Mouse (Mus musculus): Measurements from ENCODE around the gene Rps5. TPM values are rescaled to one million over a fixed set of nuclear protein-coding genes. Genes with fewer than 3 reads are reported as not detected.
"Not testable (repeated sequence)": the region's sequence is repeated elsewhere in the genome, so short reads cannot be mapped to it uniquely, and the experiment has no call there.

Rps5 gene
- polyA plus RNA-seq, 1 experiment from 2014 or later, result 260 TPM

DNA sequence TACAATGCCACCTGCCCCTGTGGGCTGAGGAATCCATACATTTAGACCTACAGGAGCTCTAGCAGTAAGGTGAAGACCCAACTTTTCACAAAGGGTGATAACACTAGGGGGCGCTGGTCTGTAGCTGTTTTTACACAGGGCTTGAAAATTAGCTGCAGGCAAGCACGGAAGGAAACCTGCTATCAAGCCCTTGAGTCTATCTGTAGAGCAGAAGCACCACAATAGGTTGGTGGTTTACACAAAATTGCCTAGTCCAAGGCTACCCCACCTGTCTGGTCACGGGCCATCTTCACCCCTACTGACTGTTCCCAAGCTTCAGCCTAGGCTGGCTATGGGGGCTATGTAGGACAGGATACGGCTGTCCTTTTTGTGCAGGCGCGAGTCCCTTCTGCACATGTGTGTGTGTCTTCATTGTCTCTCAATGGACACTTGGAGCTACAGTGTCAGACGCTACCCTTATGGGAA is 12.6 kb upstream of the Rps5 start:
- WGBS (ENCODE audit: missing documents), result 28% methylated on average over 7 of the region's 7 CpGs
- peaks cover 31% of the 10 kb centered on the region for H3K36me3 ChIP-seq (ENCODE audit: inconsistent target)
- no peaks in the 10 kb centered on the region for H3K79me2 ChIP-seq (ENCODE audit: inconsistent target)
- H3K4me3 ChIP-seq (ENCODE audit: inconsistent target), result peak overlapping the region; percentile 50
- peak overlapping the region; percentile 61 for H3K27ac ChIP-seq

DNA sequence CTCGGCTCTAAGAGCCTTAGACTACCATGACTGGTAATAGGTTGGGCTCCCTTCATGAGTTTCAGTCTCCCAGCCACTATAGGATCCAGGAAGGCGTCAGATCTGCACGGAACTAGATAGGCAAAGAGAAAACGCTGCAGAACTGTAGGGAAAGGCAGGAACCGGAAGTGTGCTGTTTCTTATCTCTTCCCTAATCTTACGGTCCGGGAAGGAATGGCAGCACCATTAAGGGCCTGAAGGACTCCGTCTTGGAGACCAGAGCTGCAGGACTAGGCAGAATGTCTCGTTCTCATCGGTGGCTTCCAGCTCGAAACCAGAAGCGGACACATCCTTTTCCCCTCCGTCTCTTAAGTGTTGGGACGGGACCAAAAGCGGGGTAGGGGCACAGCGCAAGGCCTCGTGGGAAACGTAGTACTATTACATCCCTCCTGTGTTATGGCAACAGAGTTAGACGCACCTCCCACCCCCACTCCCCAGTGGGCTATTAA is 11.9 kb upstream of the Rps5 start:
- Histone ChIP-seq H3K36me3 (ENCODE audit: inconsistent target) (peaks cover 31% of the 10 kb centered on the region), H3K27ac (peak overlapping the region; percentile 61), H3K79me2 (ENCODE audit: inconsistent target) (no peaks in the 10 kb centered on the region), H3K4me3 (ENCODE audit: inconsistent target) (peak overlapping the region; percentile 50)
- WGBS (ENCODE audit: missing documents), result 3% methylated on average over 19 of the region's 19 CpGs

DNA sequence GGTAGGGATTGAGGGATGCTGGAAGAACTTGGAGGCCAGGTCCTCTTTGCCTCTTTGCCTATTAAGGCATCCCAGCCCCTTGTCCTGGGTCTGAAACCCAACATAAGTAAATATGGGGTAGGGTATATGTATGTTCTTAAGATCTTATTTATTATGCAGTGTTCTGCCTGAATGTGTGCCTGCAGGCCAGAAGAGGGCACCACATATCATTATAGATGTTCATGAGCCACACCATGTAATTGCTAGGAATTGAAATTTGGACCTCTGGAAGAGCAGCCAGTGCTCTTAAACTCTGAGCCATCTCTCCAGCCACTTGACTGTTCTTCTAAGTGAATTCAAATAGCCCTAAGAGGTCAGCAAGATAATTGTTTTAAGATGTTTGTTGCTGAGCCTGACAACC is 8.5 kb upstream of the Rps5 start:
- H3K4me3 ChIP-seq (ENCODE audit: inconsistent target), result no peak overlapping the region
- H3K36me3 ChIP-seq (ENCODE audit: inconsistent target), result no peaks in the 10 kb centered on the region
- H3K27ac ChIP-seq, result no peak overlapping the region
- H3K79me2 ChIP-seq (ENCODE audit: inconsistent target), result no peaks in the 10 kb centered on the region

DNA sequence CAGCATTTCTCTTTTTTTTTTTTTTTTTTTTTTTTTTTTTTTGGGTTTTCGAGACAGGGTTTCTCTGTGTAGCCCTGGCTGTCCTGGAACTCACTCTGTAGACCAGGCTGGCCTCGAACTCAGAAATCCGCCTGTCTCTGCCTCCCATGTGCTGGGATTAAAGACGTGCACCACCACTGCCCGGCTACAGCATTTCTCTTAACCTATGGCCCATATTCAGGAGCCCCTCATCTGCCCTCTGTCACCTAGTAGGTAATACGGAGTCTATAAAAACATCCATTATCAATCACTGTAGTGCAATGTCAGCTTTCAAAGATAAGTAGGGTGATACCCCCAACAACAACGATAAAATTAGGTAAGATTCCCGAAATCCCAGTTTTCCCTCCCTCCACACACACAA is 1.6 kb upstream of the Rps5 start:
- H3K4me3 ChIP-seq (ENCODE audit: inconsistent target); H3K27ac ChIP-seq: not testable (repeated sequence)
- peaks cover 22% of the 10 kb centered on the region for H3K79me2 ChIP-seq (ENCODE audit: inconsistent target)
- H3K36me3 ChIP-seq (ENCODE audit: inconsistent target), result peaks cover 22% of the 10 kb centered on the region
- 84% methylated on average over 7 of the region's 8 CpGs for WGBS (ENCODE audit: missing documents)

DNA sequence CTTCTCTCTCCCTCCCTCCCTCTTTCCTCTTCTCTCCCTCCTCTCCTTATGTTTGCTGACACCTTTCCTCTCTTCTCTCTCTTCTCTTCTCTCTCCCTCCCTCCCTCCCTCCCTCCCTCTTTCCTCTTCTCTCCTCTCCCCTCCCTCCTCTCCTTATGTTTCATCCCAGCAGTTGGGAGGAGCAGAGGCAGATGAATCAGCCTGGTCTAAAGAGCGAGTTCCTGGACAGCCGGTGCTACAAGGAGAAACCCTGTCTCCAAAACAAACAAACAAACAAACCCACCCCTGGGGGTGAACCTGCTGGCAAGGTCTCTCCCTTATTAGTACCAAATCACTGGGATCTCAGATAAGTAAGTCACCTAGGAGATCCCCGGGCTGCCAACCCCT is 779 bp upstream of the Rps5 start:
- Histone ChIP-seq H3K36me3 (ENCODE audit: inconsistent target) (peaks cover 30% of the 10 kb centered on the region), H3K27ac (peak overlapping the region; percentile 89), H3K4me3 (ENCODE audit: inconsistent target) (peak overlapping the region; percentile 99), H3K79me2 (ENCODE audit: inconsistent target) (peaks cover 22% of the 10 kb centered on the region)
- WGBS (ENCODE audit: missing documents), result 0% methylated on average over 3 of the region's 3 CpGs

DNA sequence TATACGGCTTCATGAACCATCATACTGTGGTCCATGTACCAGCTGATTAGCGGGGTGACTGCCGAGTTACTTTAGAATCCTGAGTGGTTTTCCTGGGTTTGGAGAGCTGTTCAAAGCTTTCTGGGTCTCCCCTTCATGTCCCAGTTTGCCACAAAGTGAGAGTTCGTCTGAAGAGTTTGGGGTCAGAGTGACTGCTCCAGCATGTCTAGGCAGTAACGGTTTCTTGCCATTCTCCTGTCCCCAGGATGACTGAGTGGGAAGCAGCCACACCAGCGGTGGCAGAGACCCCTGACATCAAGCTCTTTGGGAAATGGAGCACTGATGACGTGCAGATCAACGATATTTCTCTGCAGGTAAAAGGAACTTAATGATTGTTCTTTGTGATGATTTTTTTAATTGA is 639 bp downstream of the Rps5 start:
- Histone ChIP-seq H3K36me3 (ENCODE audit: inconsistent target) (peaks cover 38% of the 10 kb centered on the region), H3K79me2 (ENCODE audit: inconsistent target) (peaks cover 22% of the 10 kb centered on the region), H3K4me3 (ENCODE audit: inconsistent target) (peak overlapping the region; percentile 99), H3K27ac (peak overlapping the region; percentile 89)
- WGBS (ENCODE audit: missing documents), result under 1% methylated on average over 8 of the region's 8 CpGs

DNA sequence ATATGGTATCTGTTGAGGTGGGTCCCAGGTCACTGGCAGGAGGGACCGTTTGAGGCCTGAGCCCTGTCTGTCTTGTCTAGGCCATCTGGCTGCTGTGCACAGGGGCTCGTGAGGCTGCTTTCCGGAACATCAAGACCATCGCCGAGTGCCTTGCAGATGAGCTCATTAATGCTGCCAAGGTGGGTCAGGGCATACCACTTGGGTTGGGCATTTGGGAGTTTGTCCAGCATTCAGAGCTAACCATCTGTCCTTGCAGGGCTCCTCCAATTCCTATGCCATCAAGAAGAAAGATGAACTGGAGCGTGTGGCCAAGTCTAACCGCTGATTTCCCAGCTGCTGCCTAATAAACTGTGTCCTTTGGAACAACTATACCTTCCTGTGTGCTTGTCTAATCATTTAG is 4.2 kb downstream of the Rps5 start:
- 94% methylated on average over 7 of the region's 7 CpGs for WGBS (ENCODE audit: missing documents)

DNA sequence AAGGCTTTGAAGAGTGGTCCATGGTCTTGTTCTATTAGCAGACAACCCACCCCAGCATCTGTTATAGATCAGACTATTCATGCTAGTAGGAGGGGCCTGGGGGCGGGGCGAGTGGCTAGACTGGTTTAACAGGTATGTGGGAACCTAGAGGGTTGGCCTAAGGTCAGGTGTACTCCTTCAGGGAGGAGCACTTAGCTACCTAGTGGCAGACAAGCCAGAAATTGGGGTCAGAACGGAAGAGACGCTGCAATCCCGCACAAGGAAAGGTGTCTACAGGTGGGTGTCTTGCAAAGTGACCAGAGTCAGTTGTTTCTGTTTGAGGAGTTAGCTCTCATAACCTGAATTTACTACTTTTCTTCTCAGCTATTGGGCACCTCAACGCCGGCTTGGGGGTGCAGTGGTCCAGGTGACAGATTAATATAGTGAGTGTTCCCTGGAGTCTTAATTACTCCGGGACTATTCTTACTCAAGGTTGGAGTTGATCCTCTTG is 5.1 kb downstream of the Rps5 start, which contains the start of gene Rnf225:
Gene Rnf225 (plus strand): TSS at position 226 of the 490 bp plus-strand sequence.
- peaks cover 21% of the 10 kb centered on the region for H3K79me2 ChIP-seq (ENCODE audit: inconsistent target)
- peaks cover 38% of the 10 kb centered on the region for H3K36me3 ChIP-seq (ENCODE audit: inconsistent target)
- H3K4me3 ChIP-seq (ENCODE audit: inconsistent target), result no peak within 1 kb of the TSS
- WGBS (ENCODE audit: missing documents), result 77% methylated on average over 8 of the region's 8 CpGs
- H3K27ac ChIP-seq, result no peak within 1 kb of the TSS

More for the DNA sequence above, 4.2 kb downstream of the Rps5 start:
- no peak overlapping the region for H3K27ac ChIP-seq
- H3K36me3 ChIP-seq (ENCODE audit: inconsistent target), result peaks cover 38% of the 10 kb centered on the region
- H3K4me3 ChIP-seq (ENCODE audit: inconsistent target), result no peak overlapping the region
- peaks cover 22% of the 10 kb centered on the region for H3K79me2 ChIP-seq (ENCODE audit: inconsistent target)

DNA sequence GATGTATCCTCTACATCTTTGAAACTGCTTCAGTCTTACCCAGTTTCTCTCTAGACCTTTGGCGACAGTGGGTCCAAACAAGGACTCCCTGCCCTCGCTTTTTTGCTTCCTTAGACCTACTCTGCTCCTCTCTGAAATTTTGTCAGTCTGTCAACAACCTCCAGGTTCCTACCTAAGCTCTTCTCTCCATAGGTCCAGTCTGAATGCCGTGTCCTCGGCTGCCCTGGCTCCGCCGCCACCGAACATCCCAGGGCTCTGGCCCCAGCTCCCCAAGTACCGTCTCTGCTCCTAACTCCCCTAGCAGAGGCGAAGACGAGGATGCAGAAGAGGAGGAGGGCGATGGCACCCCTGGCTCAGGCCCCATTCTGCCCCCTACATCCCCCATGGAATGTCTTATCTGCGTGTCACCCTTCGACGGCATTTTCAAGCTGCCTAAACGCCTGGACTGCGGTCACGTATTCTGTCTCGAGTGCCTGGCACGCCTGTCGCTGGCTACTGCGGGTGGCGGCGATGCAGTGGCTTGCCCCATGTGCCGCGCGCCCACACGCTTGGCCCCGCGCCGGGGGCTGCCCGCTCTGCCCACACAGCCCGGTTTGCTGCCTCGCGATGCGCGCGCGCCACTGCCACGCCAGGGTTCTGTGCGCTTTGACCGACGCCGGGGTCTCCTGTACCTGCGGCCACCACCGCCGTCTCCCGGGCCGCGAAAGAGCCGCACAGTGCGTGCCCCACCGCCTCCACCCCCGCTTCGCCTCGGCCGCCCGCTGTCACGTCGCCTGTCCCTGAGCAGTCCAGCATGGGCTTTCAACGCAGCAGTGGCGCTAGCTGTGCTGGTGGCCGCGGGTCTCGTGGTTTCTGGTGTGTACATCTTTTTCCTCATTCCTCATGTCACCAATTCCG is 5.9 kb downstream of the Rps5 start:
- no peak overlapping the region for H3K4me3 ChIP-seq (ENCODE audit: inconsistent target)

DNA sequence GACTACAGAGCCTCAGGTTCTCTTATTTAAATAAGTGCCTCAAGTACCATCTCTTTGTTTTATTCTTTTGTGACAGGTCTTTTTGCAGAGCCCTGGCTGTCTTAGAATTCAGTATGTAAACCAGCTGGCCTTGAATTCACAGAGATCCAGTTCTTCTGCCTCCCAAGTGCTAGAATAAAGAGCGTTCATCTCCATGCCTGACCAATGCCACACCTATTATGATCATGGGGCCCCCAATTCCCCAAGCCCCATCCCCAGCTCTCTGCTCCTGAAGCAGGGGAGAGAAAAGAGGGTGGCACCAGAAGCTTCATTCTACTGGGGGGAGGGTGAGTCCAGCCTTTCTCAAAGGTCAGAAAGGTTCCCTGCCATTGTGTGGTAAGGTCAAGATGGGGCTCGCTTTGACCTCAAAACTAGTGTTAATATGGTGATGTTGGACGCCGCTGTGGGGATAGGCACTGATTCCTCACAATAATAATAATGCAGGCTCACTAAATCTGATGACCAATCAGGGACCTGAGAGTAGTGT is 11.6 kb downstream of the Rps5 start:
- H3K27ac ChIP-seq, result no peak overlapping the region
- no peak overlapping the region for H3K4me3 ChIP-seq (ENCODE audit: inconsistent target)
- no peaks in the 10 kb centered on the region for H3K36me3 ChIP-seq (ENCODE audit: inconsistent target)
- WGBS (ENCODE audit: missing documents), result 88% methylated on average over 4 of the region's 4 CpGs
- no peaks in the 10 kb centered on the region for H3K79me2 ChIP-seq (ENCODE audit: inconsistent target)

More for the DNA sequence above, 5.9 kb downstream of the Rps5 start:
- WGBS (ENCODE audit: missing documents), result 26% methylated on average over 61 of the region's 65 CpGs
- Histone ChIP-seq H3K79me2 (ENCODE audit: inconsistent target) (peaks cover 13% of the 10 kb centered on the region), H3K27ac (no peak overlapping the region), H3K36me3 (ENCODE audit: inconsistent target) (peaks cover 38% of the 10 kb centered on the region)

DNA sequence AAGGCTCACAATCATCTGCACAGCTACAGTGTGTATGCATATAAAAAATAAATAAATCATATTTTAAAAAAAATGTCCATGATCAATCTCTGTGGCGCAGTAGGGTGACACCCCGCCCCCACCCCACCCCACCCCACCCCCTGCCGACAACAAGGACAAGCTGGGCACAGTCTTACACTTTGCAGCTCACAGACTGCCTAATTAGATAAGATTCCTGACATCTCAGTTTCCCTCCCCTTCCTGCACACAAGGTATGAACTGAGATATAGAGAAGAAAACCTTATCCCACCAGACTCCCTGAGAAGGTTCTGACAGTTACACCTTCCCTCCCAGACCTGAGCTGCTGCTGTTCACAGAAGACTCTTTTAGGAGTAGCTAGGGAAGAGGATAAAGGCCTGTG is 12.7 kb downstream of the Rps5 start:
- Histone ChIP-seq H3K27ac (no peak overlapping the region), H3K36me3 (ENCODE audit: inconsistent target) (no peaks in the 10 kb centered on the region), H3K4me3 (ENCODE audit: inconsistent target) (no peak overlapping the region), H3K79me2 (ENCODE audit: inconsistent target) (no peaks in the 10 kb centered on the region)
- WGBS (ENCODE audit: missing documents), result 78% methylated on average over 3 of the region's 3 CpGs

DNA sequence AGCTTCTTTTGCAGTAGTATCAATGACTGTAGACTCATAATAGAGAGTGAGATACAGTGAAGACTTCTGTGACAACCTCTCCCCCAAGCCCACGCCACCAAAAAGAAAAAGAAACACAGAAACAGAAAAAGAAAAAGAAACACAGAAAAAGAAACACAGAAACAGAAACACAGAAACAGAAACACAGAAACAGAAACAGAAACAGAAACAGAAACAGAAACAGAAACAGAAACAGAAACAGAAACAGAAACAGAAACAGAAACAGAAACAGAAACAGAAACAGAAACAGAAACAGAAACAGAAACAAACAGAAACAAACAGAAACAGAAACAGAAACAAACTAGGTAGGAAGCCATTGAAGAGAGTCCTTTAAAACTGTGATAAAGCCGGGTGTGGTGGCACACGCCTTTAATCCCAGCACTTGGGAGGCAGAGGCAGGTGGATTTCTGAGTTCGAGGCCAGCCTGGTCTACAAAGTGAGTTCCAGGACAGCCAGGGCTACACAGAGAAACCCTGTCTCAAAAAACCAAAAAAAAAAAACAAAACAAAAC is 15.2 kb downstream of the Rps5 start:
- H3K79me2 ChIP-seq (ENCODE audit: inconsistent target); H3K36me3 ChIP-seq (ENCODE audit: inconsistent target); H3K4me3 ChIP-seq (ENCODE audit: inconsistent target); H3K27ac ChIP-seq: not testable (repeated sequence)
- WGBS (ENCODE audit: missing documents), result 79% methylated on average over 2 of the region's 4 CpGs

DNA sequence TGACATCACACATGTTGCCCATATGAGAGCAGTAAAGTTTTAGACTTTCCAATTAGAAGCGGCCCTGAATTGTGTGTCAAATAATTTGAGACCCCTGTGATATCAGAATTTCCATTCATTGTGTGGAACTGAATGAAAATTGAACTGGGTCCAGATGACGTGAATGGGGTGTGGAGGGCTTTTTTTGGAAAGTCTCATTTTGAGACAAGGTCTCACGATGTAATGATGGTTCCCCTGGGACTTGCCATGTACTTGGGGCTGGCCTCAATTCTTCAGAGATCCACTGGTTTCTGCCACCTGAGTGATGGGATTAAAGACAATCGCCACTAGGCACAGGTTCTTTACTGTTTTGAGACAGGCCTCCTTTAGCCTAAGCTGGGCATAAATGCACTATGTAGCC is 18.5 kb downstream of the Rps5 start:
- 88% methylated on average over 4 of the region's 4 CpGs for WGBS (ENCODE audit: missing documents)
- Histone ChIP-seq H3K36me3 (ENCODE audit: inconsistent target) (no peaks in the 10 kb centered on the region), H3K4me3 (ENCODE audit: inconsistent target) (no peak overlapping the region), H3K79me2 (ENCODE audit: inconsistent target) (no peaks in the 10 kb centered on the region), H3K27ac (no peak overlapping the region)

DNA sequence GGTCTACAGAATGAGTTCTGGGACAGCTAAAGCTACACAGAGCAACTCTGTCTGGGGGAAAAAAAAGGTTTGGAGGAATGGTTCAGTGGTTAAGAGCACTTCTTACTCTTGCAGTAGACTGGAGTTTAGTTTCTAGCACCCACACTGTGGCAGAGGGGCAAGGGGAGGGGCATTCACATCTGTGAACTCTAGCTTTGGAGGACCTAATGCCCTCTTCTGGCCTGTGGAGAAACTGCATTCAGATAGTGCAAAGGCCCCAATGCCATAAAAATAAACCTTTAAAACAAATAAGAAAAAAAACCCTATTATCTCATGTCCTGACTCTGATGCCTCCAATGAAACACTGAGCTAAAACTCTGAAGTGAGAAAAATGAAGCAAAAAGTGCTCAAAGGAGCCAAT is 21.4 kb downstream of the Rps5 start:
- H3K36me3 ChIP-seq (ENCODE audit: inconsistent target), result no peaks in the 10 kb centered on the region

More for the DNA sequence above, 21.4 kb downstream of the Rps5 start:
- Histone ChIP-seq H3K27ac (no peak overlapping the region), H3K4me3 (ENCODE audit: inconsistent target) (no peak overlapping the region), H3K79me2 (ENCODE audit: inconsistent target) (no peaks in the 10 kb centered on the region)

Measured in macrophage (primary cell).